Mouse (Mus musculus) E14TG2a.4 (cell line): ENCODE results near the gene Camk1g.

Source experiments
- CTCF ChIP-seq: conservative IDR thresholded peaks from 2 replicates; pipeline ENCODE4 v1.5.1; 2014; ENCODE audit warnings: low read length
- NANOG ChIP-seq: IDR thresholded peaks from 2 replicates; pipeline ENCODE4 v1.6.1; 2014; ENCODE audit warnings: borderline replicate concordance, low read length, mixed read lengths
- POU5F1 ChIP-seq: IDR thresholded peaks from 2 replicates; pipeline ENCODE4 v1.6.1; 2014; ENCODE audit warnings: low read length, borderline replicate concordance

DNA sequence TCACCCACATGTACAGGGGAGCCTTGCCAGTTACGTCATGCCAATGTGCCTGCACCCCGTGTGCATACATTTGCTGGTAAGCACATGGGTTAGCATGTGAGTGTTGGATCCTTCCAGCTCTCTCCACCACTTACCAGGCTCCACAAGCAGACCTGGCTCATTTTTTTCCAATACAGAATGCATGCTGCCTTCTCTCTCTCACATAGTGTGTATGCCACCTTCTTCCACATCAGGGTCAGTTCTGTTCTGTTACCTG is 19.6 kb downstream of the Camk1g start:
- TF ChIP-seq CTCF (no peak), POU5F1 (no peak), NANOG (no peak)
